Mouse (Mus musculus): ENCODE data around the gene Spon1. TPM values are rescaled to one million over a fixed set of nuclear protein-coding genes. Genes with fewer than 3 reads are reported as not detected.

The Spon1 gene
- total RNA-seq, 2 experiments from 2014 or later = not detected

GRCm38 (mm10) chr7:114071395-114071794 lies 305.6 kb downstream of the Spon1 start:
- no peak for ATAC-seq (replicated peaks; ENCODE audit: low FRiP score, low TSS enrichment, poor library complexity, severe bottlenecking)

GRCm38 (mm10) chr7:114071851-114072616 lies 306.2 kb downstream of the Spon1 start:
- no peak for ATAC-seq (replicated peaks; ENCODE audit: low FRiP score, low TSS enrichment, poor library complexity, severe bottlenecking)

GRCm38 (mm10) chr7:114074133-114074532 lies 308.3 kb downstream of the Spon1 start:
- no peak for ATAC-seq (replicated peaks; ENCODE audit: low FRiP score, low TSS enrichment, poor library complexity, severe bottlenecking)

GRCm38 (mm10) chr7:114074595-114074994 lies 308.8 kb downstream of the Spon1 start:
- no peak for ATAC-seq (replicated peaks; ENCODE audit: low FRiP score, low TSS enrichment, poor library complexity, severe bottlenecking)

GRCm38 (mm10) chr7:114079343-114079742 lies 313.5 kb downstream of the Spon1 start:
- no peak for ATAC-seq (replicated peaks; ENCODE audit: low FRiP score, low TSS enrichment, poor library complexity, severe bottlenecking)

GRCm38 (mm10) chr7:114080250-114080649 lies 314.5 kb downstream of the Spon1 start:
- peak; percentile 64 for ATAC-seq (replicated peaks; ENCODE audit: low FRiP score, low TSS enrichment, poor library complexity, severe bottlenecking)

- ATAC-seq (replicated peaks; ENCODE audit: low FRiP score, low TSS enrichment, poor library complexity, severe bottlenecking) = no peak
Measured at GRCm38 (mm10) chr7:114081633-114082420, 316.0 kb downstream of the Spon1 start.

GRCm38 (mm10) chr7:114083088-114083487 lies 317.3 kb downstream of the Spon1 start:
- ATAC-seq (replicated peaks; ENCODE audit: low FRiP score, low TSS enrichment, poor library complexity, severe bottlenecking) = no peak

- no peak for ATAC-seq (replicated peaks; ENCODE audit: low FRiP score, low TSS enrichment, poor library complexity, severe bottlenecking)
Measured at GRCm38 (mm10) chr7:114083760-114084159, 318.0 kb downstream of the Spon1 start.

- ATAC-seq (replicated peaks; ENCODE audit: low FRiP score, low TSS enrichment, poor library complexity, severe bottlenecking) = no peak
Measured at GRCm38 (mm10) chr7:114086021-114086710, 320.4 kb downstream of the Spon1 start.

- no peak for ATAC-seq (replicated peaks; ENCODE audit: low FRiP score, low TSS enrichment, poor library complexity, severe bottlenecking)
Measured at GRCm38 (mm10) chr7:114087341-114087740, 321.5 kb downstream of the Spon1 start.

GRCm38 (mm10) chr7:114087986-114088385 lies 322.2 kb downstream of the Spon1 start:
- ATAC-seq (replicated peaks; ENCODE audit: low FRiP score, low TSS enrichment, poor library complexity, severe bottlenecking) = no peak

GRCm38 (mm10) chr7:114088918-114089317 lies 323.1 kb downstream of the Spon1 start:
- ATAC-seq (replicated peaks; ENCODE audit: low FRiP score, low TSS enrichment, poor library complexity, severe bottlenecking) = no peak

GRCm38 (mm10) chr7:114090231-114090630 lies 324.4 kb downstream of the Spon1 start:
- no peak for ATAC-seq (replicated peaks; ENCODE audit: low FRiP score, low TSS enrichment, poor library complexity, severe bottlenecking)

- ATAC-seq (replicated peaks; ENCODE audit: low FRiP score, low TSS enrichment, poor library complexity, severe bottlenecking) = no peak
Measured at GRCm38 (mm10) chr7:114090892-114091545, 325.2 kb downstream of the Spon1 start.
